Comparison of ENCODE assay signal across 8 mouse cellular contexts in genomic region chr5:92602691-92603690, GRCm38 (mm10). TPM values are rescaled to one million over a fixed set of nuclear protein-coding genes. Genes with fewer than 3 reads are reported as not detected.
DNase-seq lines count a peak whose midpoint lies in the region; ATAC-seq and TF ChIP-seq lines count a peak whose summit lies in the region.

Gene Stbd1 (plus strand): TSS chr5:92603041.

- peak; percentile 25 to 39 for DNase-seq in left cerebral cortex, adult 18-20 months (ENCODE audit: low spot score in 2 of 2)
- DNase-seq in left cerebral cortex, adult 9 months (ENCODE audit: low spot score in 2 of 2), result no peak
- DNase-seq in embryo, embryonic 9.5 days (ENCODE audit: extremely low spot score), result peak; percentile 89
- peak; percentile 92 for DNase-seq in heart, embryonic 10.5 days (ENCODE audit: low spot score)
- DNase-seq in thymus, postnatal 0 days (ENCODE audit: low spot score), result peak; percentile 10

- no peaks in the 10 kb centered on the region for H3K9me3 ChIP-seq in heart, embryonic 10.5 days
- H3K9me3 ChIP-seq in kidney, embryonic 14.5 days (ENCODE audit: control insufficient read depth, low read length), result no peaks in the 10 kb centered on the region
- no peaks in the 10 kb centered on the region for H3K9me3 ChIP-seq in lung, embryonic 15.5 days

- peak within 1 kb of the TSS; percentile 94 for H3K27ac ChIP-seq in heart, embryonic 10.5 days
- no peak within 1 kb of the TSS for H3K27ac ChIP-seq in kidney, embryonic 14.5 days (ENCODE audit: low read depth, low read length)
- H3K27ac ChIP-seq in lung, embryonic 15.5 days, result peak within 1 kb of the TSS; percentile 91
- no peak within 1 kb of the TSS for H3K27ac ChIP-seq in olfactory bulb, adult 2 months (ENCODE audit: insufficient read depth, low read depth, low read length)

- peaks cover 19% of the 10 kb centered on the region; the same call in 1 of the 2 replicates for H3K4me1 ChIP-seq in heart, embryonic 10.5 days
- no peaks in the 10 kb centered on the region for H3K4me1 ChIP-seq in kidney, embryonic 14.5 days (ENCODE audit: control insufficient read depth, insufficient read depth, low read length)
- peaks cover 25% of the 10 kb centered on the region for H3K4me1 ChIP-seq in lung, embryonic 15.5 days
- H3K4me1 ChIP-seq in olfactory bulb, adult 2 months (ENCODE audit: control insufficient read depth, insufficient read depth, low read length), result peaks cover 6% of the 10 kb centered on the region

- under 1% methylated on average over 69 of the region's 69 CpGs for WGBS in heart, embryonic 10.5 days
- under 1% methylated on average over 62 of the region's 69 CpGs for WGBS in kidney, embryonic 14.5 days
- WGBS in lung, embryonic 15.5 days, result under 1% methylated on average over 63 of the region's 69 CpGs
- 1% methylated on average over 65 of the region's 69 CpGs for WGBS in olfactory bulb, adult 2 months

- TF ChIP-seq POLR2A in olfactory bulb, adult 2 months (IDR thresholded peaks at IDR 0.05; ENCODE audit: insufficient read depth, low read depth, low read length), result no peak

- peaks cover 9% of the 10 kb centered on the region; the same call in 1 of the 2 replicates for H3K27me3 ChIP-seq in heart, embryonic 10.5 days (ENCODE audit: insufficient read depth, poor library complexity, severe bottlenecking)
- H3K27me3 ChIP-seq in kidney, embryonic 14.5 days (ENCODE audit: control insufficient read depth, insufficient read depth, low read length), result no peaks in the 10 kb centered on the region; the same call in 1 of the 2 replicates
- H3K27me3 ChIP-seq in lung, embryonic 15.5 days, result peaks cover 3% of the 10 kb centered on the region; the same call in 1 of the 2 replicates

- H3K9ac ChIP-seq in kidney, embryonic 14.5 days (ENCODE audit: low read depth, low read length), result peak within 1 kb of the TSS; percentile 60
- H3K9ac ChIP-seq in lung, embryonic 15.5 days, result peak within 1 kb of the TSS; percentile 94

- peak within 1 kb of the TSS; percentile 65 for H3K4me2 ChIP-seq in kidney, embryonic 14.5 days (replicated peaks; ENCODE audit: low read depth, low read length)
- peak within 1 kb of the TSS; percentile 89 for H3K4me2 ChIP-seq in lung, embryonic 15.5 days

- peak within 1 kb of the TSS; percentile 76 for H3K4me3 ChIP-seq in heart, embryonic 10.5 days
- H3K4me3 ChIP-seq in kidney, embryonic 14.5 days (ENCODE audit: low read length), result peak within 1 kb of the TSS; percentile 53
- H3K4me3 ChIP-seq in lung, embryonic 15.5 days, result peak within 1 kb of the TSS; percentile 87
- H3K4me3 ChIP-seq in olfactory bulb, adult 2 months (ENCODE audit: insufficient read depth, low read depth, low read length), result peak within 1 kb of the TSS; percentile 56

- H3K36me3 ChIP-seq in heart, embryonic 10.5 days, result peaks cover 16% of the 10 kb centered on the region
- no peaks in the 10 kb centered on the region for H3K36me3 ChIP-seq in kidney, embryonic 14.5 days (ENCODE audit: control insufficient read depth, insufficient read depth, low read length)
- H3K36me3 ChIP-seq in lung, embryonic 15.5 days, result peaks cover 16% of the 10 kb centered on the region

- peak; percentile 96 for ATAC-seq in kidney, embryonic 14.5 days (ENCODE audit: low FRiP score, low TSS enrichment)
- ATAC-seq in lung, embryonic 15.5 days (ENCODE audit: borderline replicate concordance, extremely low read depth, low FRiP score, low TSS enrichment), result peak; percentile 91

- TF ChIP-seq CTCF in olfactory bulb, adult 2 months (IDR thresholded peaks at IDR 0.05; ENCODE audit: insufficient read depth, low read depth, low read length), result no peak

RNA-seq across cellular contexts. Expression of gene Stbd1, which starts in this region (rescaled TPM):
- total RNA-seq in left cerebral cortex, adult 18-20 months (2021), result 1 to 10 TPM in 1 of 2 experiments, under 1 TPM in 1; 0.73 to 1.1 TPM
- polyA plus RNA-seq in heart, embryonic 10.5 days (2016; fragmentation: Nextera tagmentation; extraction: Ambion mirVana), result 45.2 and 75.6 TPM in 2 replicates
- polyA plus RNA-seq in kidney, embryonic 14.5 days (2014; fragmentation: Nextera tagmentation; extraction: Ambion mirVana), result 16.1 and 22.4 TPM in 2 replicates
- 131 TPM in 2 replicates for polyA plus RNA-seq in lung, embryonic 15.5 days (2015; fragmentation: Nextera tagmentation; extraction: Ambion mirVana)
- not detected in 2 replicates for polyA plus RNA-seq in olfactory bulb, adult 2 months (2012; ENCODE audit: insufficient read depth, insufficient read length, low replicate concordance, missing spikeins)
- 2.2 and 2.3 TPM in 2 replicates for polyA plus RNA-seq in thymus, postnatal 0 days (2015; fragmentation: Nextera tagmentation; extraction: Ambion mirVana)

Comparison
In these comparisons a context has a peak if more than half of its experiments do, and no peak if none do; other contexts are left out.
1. DNase-seq: peak in left cerebral cortex, adult 18-20 months (2 of 2), embryo, embryonic 9.5 days (single experiment), heart, embryonic 10.5 days (single experiment) and thymus, postnatal 0 days (single experiment); none in left cerebral cortex, adult 9 months (0 of 2).
2. H3K27ac ChIP-seq: peak in heart, embryonic 10.5 days (single experiment) and lung, embryonic 15.5 days (single experiment); none in kidney, embryonic 14.5 days (single experiment) and olfactory bulb, adult 2 months (single experiment).
3. Peak in every context shown above with its lines, with median percentiles within 50 percentile points of each other: H3K4me3 ChIP-seq.